Mouse (Mus musculus) urinary bladder, postnatal 25 days (tissue): ENCODE results near the gene Sgk1.
A peak's percentile ranks its signal among the peaks of the same experiment; 100 is the strongest.

Experiments used
- DNase-seq: peaks from one replicate; pipeline ENCODE4 v3.0.0; 2022; ENCODE audit warnings: low spot score

Sgk1 gene

DNA sequence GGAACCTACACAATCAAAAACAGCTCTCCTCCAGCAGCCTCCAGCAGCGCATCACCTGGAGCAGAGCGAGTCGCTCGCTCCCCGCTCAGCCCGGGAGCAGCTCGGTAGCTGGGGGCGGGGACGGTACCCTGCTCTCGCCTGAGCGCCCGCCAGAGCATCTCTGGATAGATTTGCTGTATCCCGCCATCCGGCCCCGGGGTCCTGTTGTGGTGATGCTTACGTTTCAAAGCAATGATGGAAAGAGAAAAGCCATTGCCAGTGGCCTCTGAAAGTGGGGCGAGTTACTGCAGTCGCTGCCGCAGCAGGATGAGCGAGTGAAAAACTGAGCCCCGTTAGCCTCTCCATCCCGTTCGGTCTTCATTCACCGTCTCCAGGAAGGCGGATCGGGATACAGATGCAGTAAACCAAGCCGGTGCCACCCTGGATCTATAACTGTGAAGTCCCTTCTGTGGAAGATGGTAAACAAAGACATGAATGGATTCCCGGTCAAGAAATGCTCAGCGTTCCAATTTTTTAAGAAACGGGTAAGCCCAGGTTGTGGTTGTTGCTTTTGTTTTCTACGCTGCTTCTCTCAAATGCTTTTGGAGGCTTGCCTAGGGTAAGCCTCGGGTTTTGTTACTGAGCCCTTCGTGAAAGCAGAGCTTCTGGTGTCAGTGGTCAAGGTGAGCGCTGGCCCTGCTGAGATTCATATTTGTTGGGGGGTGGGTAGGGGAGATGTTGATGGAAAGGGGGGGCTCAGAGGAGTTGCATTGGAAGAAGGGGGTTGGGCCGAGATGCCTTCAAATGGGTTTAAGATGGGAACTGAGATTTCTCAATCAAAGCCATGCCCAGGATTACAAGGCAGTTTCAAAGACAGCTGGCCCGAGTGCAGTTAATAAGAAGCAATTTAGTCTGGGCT, at the start of gene Sgk1:
TSS of gene Sgk1 (plus strand) at position 1 of the 898 bp plus-strand sequence.
- peak; percentile 10 for DNase-seq

DNA sequence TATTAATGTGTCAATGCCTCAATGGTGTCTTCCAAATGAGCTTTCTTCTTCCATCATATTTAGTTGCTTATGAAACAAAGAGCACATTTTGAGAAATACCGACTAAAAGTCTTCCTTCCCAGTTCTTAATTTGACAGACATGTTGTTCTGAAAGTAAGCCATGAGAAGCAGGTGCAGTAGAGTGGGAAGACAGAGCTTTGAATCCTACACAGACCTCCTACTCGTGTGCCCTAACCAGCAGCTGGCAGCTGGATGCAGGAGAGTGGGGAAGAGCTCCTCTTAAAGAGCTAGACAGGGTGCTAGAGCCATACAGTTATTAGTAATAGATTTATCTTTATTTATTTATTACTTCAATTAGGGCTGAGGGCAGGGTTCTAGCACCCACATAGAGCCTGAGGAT, 49.7 kb upstream of the Sgk1 start:
- DNase-seq, result no peak

DNA sequence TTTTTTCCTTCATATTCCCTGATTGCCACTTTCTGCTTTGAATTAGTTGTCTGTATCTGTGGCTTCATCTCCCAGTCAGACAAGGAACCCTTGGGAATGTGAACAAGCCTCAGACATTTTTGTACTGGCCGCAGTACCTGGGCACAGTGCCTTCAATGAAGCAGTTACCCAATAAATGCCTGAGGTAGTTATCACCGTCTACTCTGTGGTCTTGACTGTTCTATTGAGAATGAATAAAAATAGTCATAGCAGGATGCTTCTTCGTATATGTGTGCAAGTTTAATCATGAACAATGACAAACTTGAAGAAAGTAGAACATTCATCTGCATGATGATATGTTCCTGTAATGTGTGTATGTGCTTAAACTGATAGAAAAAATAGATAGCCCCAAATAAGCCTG, 48.2 kb upstream of the Sgk1 start:
- no peak for DNase-seq

DNA sequence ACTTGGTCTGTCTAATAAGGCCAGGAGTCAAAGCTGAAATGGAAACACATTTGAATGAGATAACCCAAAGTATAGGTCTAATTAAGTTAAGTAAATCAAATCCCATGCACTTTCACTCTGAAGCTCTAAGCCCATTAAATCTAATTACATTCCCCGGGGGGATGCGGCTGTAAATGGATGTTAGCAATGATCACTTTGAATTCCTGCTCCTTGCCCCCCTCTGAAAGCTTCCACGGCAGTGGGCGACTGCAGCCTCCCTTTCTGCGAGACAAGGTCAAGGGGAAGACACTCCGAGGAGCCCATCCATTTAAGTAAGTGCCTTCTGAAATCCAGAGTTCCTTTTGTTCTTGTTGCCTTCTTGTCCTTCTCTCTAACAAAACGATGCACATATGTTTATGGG, 46.9 kb upstream of the Sgk1 start:
- no peak for DNase-seq

DNA sequence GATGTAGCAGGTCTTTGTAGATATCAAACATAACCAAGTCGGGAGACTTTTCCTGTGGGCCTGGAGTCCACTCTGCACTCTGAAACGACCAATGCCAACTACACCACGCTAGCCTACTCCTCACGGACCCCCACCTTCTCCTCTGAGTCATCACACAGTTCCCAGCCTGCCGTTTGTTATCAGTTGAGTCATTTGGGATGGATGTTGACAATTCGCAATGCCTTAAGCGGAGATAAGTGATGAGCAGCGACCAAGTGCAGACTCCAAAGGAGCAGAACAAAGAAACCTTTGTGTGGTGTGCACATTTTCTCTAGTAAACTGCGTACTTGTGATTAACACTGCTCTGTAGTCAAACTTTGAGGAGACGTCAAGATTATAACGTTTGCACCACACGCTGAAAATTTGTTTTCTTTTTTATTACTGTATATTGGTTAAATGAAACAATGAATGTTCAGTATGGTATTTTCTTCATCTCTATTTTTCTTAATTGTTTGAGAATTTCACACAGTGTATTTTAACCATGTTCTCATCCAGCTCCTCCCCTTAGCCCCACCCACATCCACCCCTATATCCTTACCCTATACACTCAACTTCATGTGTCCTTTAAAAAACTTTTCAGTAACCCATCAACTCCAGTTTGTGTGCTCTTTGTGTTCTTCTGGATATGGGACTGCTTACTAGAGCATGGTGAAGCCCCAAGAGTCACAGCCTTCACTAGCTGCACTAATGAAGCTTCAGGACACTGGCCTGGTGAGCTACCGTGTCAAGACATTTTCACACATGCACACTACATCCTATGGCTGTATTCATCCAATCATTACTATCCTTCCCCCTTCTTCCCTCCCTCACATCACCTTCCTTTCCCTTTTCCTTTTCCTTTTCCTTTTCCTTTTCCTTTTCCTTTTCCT, 42.5 kb upstream of the Sgk1 start:
- DNase-seq, result no peak

DNA sequence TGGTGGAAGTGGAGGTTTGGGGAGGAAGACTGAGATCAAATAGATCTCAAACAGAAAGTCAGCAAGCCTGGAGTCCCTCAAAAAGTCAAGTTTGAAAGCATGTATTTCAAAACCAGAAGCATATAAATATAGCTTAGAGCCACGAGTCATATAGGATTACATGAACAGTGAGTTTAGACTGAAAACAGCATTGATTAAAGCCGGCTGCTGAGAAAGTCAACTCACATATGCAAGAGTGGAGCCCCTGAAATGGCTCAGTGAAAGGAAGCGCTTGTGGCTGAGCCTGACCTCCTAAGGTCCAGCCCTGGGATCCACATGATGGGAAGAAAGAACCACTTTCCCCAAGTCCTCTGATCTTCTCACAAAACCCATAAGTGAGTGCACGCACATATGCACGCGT, 38.7 kb upstream of the Sgk1 start:
- DNase-seq, result no peak

DNA sequence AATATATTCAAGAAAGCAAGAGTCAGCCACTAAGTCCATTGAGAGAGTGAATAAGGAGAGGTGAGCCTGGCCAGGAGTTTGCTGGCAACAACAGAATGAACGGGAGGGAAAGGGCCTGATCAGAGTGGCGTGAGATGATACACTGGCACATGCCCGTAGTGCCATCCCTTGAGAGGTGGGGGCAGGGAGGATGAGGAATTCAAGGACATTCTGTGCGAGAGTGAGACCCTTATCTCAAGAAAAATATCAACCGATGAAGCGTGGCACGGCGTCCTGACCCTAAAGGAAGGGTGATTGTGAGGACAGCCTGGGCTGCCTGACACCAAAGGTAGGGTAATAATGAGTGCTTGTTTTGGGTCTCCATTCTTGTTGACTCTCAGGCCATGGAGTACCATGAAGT, 38.1 kb upstream of the Sgk1 start:
- no peak for DNase-seq

DNA sequence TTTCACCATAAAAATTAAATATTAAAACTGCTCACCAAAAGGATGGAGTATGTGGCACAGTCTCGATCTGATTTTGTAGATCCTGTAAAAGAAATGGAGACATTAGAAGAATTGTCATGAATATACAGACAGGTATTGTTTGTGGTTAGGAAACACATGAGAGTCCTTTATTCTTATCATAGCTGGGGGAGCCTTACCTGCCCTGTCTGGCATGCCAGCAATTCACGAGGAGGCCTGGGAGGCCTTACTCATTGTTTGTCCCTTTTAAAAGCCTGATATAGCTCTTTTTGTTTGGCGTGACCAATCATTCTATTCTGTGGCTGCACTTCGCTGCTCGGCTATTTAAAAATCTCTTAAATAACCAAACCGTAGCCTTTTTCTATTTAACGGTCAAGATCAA, 37.6 kb upstream of the Sgk1 start:
- no peak for DNase-seq

DNA sequence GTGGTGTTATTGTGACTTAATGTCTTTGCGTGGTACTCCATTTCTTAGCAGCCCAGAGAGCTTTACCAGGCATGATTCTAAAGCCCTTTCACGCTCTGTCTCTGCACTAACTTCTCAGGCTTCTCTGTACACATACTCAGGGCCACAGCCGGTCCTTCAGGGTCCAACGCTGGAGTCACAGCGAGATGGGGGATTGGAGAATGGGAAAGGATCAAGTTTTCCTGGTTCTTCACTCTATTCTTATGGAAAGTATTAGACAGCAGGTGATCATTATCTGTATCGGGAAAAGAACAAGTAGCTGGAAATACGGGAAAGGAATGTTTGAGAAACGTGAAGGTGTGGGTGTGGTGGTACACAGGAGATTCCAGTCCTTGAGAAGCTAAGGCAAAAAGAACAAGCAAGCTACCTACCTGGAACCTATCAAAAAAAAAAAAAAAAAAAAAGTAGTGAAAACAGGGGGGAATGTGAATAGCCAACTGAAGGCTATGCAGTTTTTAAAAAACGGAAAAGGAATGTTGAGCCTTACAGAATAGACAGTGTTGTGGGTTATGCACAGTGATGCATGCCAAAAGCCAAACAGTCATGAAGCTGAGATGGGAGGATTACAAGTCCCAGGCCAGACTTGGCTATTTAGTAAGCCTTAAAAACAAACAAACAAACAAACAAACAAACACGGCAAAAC, 36.2 kb upstream of the Sgk1 start:
- DNase-seq, result no peak

DNA sequence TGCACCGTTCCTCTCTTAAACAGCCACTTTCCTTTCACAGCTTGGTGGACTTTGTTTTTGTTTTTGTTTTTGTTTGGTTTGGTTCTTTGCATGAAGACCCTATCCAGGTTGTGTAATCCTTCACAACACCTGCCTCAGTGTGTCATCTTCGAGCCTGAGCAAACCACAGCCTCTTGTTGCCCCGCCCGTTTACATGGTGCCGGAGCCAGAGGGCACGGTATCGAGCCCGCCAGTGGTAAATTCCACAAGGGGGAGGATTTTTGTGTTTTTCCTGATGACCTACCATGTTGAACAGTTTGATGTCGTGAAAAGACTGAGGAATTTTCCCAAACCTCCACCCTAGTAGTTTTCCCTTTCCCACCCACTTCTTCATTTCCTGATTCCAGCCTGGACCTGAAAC, 35.6 kb upstream of the Sgk1 start:
- DNase-seq, result no peak

DNA sequence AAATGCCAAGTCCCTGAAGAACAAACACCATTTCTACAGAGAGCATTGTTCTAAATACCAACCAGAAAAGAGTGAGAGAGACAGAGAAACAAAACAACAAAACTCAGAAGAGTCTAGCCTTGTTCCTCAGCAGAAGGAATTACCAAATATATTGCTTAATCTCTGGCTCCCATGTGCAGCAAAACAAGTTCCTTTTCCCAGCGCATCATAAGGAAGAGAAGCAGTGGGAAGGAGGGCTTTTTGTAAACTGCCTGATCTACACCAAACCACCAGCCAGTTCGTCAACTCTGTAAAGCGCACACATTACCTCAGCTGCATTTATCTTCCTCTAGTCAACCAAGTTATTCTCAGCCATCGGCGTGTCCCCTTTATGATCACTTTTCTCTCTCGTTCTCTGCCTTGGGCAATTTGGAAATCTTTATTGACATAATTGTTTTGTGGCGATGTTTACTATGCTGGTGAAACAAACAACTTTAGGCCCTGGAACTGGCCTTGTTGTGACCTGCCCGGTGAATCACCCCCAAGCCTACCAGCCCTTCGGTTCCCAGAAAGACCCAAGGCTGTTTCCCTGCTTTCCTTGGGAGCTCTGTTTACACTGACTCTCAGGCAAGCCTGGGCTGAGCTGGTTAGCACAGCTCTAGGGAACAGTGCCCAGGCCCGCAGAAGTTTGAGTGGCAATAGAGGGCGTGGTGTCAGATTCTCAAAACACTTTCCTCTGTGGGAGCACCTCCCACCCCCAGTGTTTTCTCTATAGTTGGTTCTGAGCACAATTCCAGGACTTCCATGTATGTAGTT, 34.8 kb upstream of the Sgk1 start:
- no peak for DNase-seq

DNA sequence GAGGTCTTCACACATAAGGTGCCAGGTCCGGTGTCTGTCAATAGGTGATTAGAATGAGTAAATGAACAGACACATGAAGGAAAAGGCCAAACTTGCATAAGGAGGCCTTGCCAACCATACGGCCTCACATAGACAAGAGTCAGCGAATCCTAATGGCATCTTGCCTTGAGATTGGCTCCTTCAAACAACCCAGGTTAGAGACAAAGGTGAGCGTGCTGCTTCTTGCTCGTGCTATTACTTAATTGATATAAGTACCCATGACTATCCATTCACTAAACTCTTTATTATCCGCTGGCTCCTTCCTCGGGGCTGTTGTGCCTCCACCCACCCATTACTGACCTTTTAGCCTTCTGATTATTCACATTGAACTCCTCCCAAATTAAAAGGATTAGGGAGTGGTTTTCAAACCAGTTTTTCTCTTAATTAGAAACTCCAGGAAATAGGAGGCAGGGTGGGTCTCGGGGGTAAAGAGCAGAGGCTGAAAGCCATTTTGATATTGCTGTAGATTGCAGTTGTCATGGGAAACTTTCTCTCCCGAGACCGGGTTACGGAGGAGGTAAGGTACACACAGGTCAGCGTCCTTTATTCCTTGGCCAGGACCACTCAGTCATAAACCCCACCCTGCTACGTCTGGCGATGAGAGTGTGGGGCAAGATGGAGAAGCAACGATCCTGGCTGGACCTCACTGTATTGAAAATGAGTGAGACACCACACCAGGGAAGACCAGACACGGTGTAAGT, 33.9 kb upstream of the Sgk1 start:
- DNase-seq, result no peak

DNA sequence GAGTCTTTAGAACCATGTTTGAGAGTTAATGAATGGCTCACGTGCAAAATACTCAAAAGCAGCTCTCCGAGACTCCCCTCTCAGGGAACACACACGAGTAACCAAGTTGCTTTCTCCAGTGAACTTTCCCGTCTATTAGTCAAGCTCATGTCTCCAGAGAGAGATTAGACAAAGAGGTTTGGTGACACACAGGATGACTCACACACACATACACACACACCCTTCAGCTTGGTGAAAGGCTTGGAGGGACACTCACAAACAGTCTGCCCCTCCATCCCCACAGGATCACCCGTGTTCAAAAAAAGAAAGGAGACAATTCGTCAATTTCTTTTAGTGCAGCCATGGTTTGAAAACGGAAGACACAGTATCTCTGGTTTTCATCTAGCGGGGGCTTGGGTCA, 32.7 kb upstream of the Sgk1 start:
- DNase-seq, result no peak

DNA sequence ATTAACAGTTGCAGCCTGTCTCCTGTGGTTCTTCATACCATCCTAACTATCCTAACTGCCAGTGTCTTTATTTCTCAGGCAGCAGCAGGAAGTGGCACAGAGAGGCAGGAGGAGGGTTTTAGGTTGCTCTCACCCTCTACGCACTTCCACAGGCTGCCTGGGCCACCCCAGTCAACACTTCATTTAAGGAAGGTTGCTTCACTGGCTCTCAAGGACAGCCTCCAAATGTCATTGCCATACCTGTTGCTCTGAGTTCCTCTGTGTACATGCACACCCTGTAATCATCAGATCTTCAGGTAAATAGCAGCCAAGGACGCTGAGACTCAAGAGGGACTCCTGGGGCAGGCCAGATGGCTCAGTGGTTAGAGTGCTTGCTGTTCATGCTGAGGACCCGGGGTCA, 31.7 kb upstream of the Sgk1 start:
- no peak for DNase-seq

DNA sequence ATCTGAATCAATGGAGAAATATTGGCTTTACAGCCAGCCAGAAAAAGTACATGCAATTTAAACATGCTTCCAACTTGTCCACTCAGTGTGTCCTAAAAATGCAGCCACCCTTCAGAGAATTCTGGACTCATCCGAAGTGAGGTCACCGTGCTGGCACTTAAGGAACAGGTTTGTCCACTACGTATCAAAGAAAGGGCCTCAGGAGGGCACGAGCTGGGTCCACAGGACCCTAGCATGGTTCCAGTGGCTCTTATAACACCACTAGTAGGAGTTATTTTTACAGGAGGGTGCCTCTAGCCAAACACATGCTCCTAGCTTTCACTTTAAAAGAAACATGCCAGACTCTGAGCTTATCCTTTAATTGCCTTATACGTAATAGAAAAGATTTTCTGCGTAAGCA, 28.9 kb upstream of the Sgk1 start:
- no peak for DNase-seq

DNA sequence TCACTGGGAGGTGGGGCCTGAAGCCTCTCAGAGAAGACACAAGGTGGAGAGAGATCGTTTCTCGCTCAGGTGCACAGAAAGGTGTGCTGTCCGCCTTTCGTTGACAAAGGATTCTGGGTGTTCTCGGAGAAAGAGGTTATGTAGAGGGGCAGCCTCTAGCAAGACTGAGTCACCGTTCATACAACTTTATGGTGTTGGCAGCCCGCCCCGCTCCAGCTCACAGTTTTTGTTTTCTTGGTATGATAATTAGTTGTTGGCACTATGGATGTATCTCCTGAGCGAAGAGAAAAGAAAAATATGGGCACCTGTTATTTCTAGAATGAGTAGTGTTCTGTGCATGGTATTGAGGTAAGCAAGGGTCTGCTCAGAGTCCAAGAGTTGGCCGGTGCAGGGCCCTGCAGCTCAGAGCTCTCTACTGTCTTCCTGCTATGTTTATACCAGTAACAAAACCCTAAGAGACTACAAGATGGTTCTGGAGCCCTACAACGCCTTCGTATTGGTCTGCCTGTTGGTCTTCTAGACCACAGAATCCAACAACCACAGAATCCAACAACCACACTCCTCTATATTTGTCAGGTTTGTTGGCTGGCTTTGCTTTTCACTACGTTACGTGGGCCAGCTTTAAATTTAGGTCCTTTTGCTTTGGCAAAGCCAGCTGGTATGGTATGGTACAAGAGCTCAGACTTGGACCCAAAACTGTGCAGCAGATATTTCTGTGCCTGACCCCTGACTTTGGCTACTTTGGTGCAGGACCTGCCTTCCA, 28.2 kb upstream of the Sgk1 start:
- peak; percentile 41 for DNase-seq

DNA sequence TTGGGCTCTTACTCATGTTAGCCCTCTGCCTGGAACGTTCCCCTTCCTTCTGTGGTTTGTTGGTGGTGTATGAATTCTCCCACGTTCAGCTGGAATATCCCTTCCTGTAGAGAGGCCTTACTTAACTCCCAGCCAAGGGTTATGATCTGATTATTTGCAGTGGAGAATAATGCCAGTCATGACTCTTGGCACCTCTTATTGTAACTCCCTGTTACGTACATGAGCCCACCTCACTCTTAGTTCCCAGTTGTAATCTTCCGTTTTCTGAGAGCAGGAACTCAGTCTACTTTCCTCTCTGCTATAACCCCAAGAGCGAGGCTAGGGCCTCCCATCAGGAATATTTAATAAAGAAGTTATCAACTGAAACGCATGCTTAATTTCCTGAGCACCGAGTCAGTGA, 26.6 kb upstream of the Sgk1 start:
- DNase-seq, result no peak

DNA sequence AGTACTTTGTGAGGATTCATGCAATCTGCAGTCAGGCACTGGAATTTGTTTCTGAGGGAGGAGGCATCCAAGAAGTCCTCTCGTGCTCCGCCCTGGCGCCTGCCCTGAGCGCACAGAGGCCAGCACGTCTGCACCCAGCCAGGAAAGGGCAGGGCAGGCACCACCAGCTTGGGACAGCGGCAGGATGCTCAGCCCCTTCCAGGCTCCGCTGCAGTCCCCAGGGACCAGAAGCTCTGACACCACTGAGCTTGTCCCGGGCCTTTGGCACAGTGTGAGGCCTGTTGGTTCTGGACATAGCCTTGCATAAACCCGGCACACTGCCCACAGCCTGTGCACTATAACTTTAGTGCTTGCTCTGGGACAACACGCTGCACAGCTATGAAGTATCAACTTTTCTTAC, 24.3 kb upstream of the Sgk1 start:
- DNase-seq, result no peak

DNA sequence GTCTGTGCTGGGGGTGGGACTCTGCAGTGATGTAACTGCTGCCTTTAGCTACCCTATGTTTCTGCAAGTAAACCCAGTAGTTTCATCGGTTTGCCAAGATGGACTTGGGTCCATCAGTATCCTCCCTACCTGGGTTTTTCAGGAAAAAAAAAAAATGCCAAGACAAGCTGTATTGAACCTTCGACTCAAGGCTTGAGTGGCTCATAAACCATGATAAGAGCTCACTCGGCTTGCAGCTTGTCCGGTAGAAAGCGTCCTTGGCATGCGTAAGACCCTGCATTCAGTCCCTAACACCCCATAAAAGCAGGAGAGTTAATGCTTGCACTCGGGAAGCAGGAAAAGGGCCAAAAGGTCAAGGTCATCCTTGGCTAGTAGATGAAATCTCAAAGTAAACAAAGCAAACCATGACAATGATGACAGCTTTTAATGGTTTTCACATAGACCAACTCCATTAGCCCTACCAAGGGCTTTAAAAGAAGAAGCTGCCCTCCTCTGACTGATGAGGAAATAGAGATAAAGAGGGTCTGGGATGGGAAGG, 23.5 kb upstream of the Sgk1 start:
- no peak for DNase-seq

DNA sequence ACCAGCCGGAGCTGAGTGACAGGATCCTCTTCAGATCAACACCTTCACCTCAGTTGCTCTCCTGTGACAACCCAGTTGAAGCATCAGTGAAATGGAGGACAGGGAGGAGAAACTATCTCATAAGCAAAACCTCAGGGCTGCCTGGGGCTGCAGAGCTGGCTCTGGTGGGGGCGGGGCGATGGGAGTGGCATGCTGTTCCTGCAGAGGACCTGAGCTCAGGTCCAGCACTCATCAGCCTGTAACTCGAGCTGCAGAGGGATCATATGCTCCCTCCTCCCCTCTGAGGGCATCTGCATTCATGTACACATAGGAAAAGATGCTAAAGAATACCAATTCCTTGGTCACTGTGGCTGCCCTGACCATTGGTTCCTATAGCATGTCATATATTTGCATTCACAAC, 15.5 kb upstream of the Sgk1 start:
- DNase-seq, result no peak
